Mouse (Mus musculus): ENCODE measurements around the gene Kdm4d. TPM values are rescaled to one million over a fixed set of nuclear protein-coding genes. Genes with fewer than 3 reads are reported as not detected.
A peak's percentile ranks its signal among the peaks of the same experiment; 100 is the strongest.

Kdm4d gene
- 0.31 TPM in 2 replicates for polyA plus RNA-seq (2014; fragmentation: Nextera tagmentation; extraction: Ambion mirVana)

GRCm38 (mm10) chr9:14500023-14500915, at the start of gene Kdm4d, which contains the start of gene Cwc15:
Gene Kdm4d, minus strand, starts transcription at chr9:14500482.
Gene Cwc15, plus strand, starts transcription at chr9:14500617.
- Histone ChIP-seq H3K4me3 (ENCODE audit: low read length) (peak within 1 kb of the TSS; percentile 75), H3K27ac (ENCODE audit: low read depth, low read length) (peak within 1 kb of the TSS; percentile 55; the same call in 1 of the 2 replicates), H3K9me3 (ENCODE audit: control insufficient read depth, low read length) (no peaks in the 10 kb centered on the region), H3K4me2 (replicated peaks; ENCODE audit: low read depth, low read length) (peak within 1 kb of the TSS; percentile 76), H3K4me1 (ENCODE audit: control insufficient read depth, insufficient read depth, low read length) (0 out of 2 replicates have a peak, but pooled peaks cover 3% of the 10 kb centered on the region), H3K9ac (ENCODE audit: low read depth, low read length) (peak within 1 kb of the TSS; percentile 87), H3K36me3 (ENCODE audit: control insufficient read depth, insufficient read depth, low read length) (peaks cover 31% of the 10 kb centered on the region), H3K27me3 (ENCODE audit: control insufficient read depth, insufficient read depth, low read length) (no peaks in the 10 kb centered on the region)
- ATAC-seq (ENCODE audit: low FRiP score, low TSS enrichment): peak; percentile 99
- 1% methylated on average over 59 of the region's 59 CpGs for WGBS

GRCm38 (mm10) chr9:14548366-14548761, 48.1 kb upstream of the Kdm4d start:
- no peak overlapping the region for H3K9ac ChIP-seq (ENCODE audit: low read depth, low read length)
- no peak overlapping the region for H3K27ac ChIP-seq (ENCODE audit: low read depth, low read length)
- H3K4me3 ChIP-seq (ENCODE audit: low read length): no peak overlapping the region
- H3K36me3 ChIP-seq (ENCODE audit: control insufficient read depth, insufficient read depth, low read length): peaks cover 77% of the 10 kb centered on the region
- no peak for ATAC-seq (ENCODE audit: low FRiP score, low TSS enrichment)
- H3K4me1 ChIP-seq (ENCODE audit: control insufficient read depth, insufficient read depth, low read length): no peaks in the 10 kb centered on the region
- H3K9me3 ChIP-seq (ENCODE audit: control insufficient read depth, low read length): no peaks in the 10 kb centered on the region
- no peaks in the 10 kb centered on the region for H3K27me3 ChIP-seq (ENCODE audit: control insufficient read depth, insufficient read depth, low read length)
- H3K4me2 ChIP-seq (replicated peaks; ENCODE audit: low read depth, low read length): no peak overlapping the region
- 72% methylated on average over 11 of the region's 11 CpGs for WGBS

GRCm38 (mm10) chr9:14547584-14548365, 47.5 kb upstream of the Kdm4d start:
- no peak overlapping the region for H3K9ac ChIP-seq (ENCODE audit: low read depth, low read length)
- no peaks in the 10 kb centered on the region for H3K9me3 ChIP-seq (ENCODE audit: control insufficient read depth, low read length)
- H3K4me2 ChIP-seq (replicated peaks; ENCODE audit: low read depth, low read length): no peak overlapping the region
- no peaks in the 10 kb centered on the region for H3K27me3 ChIP-seq (ENCODE audit: control insufficient read depth, insufficient read depth, low read length)
- no peak overlapping the region for H3K4me3 ChIP-seq (ENCODE audit: low read length)
- no peaks in the 10 kb centered on the region for H3K4me1 ChIP-seq (ENCODE audit: control insufficient read depth, insufficient read depth, low read length)
- H3K27ac ChIP-seq (ENCODE audit: low read depth, low read length): no peak overlapping the region
- 74% methylated on average over 12 of the region's 12 CpGs for WGBS
- peaks cover 77% of the 10 kb centered on the region for H3K36me3 ChIP-seq (ENCODE audit: control insufficient read depth, insufficient read depth, low read length)
- no peak for ATAC-seq (ENCODE audit: low FRiP score, low TSS enrichment)

- no peaks in the 10 kb centered on the region for H3K9me3 ChIP-seq (ENCODE audit: control insufficient read depth, low read length)
- H3K27me3 ChIP-seq (ENCODE audit: control insufficient read depth, insufficient read depth, low read length): no peaks in the 10 kb centered on the region
- no peak overlapping the region; the same call in 1 of the 2 replicates for H3K4me2 ChIP-seq (replicated peaks; ENCODE audit: low read depth, low read length)
- no peaks in the 10 kb centered on the region for H3K4me1 ChIP-seq (ENCODE audit: control insufficient read depth, insufficient read depth, low read length)
- peaks cover 70% of the 10 kb centered on the region for H3K36me3 ChIP-seq (ENCODE audit: control insufficient read depth, insufficient read depth, low read length)
- H3K9ac ChIP-seq (ENCODE audit: low read depth, low read length): no peak overlapping the region
- peak; percentile 54; the same call in 1 of the 2 replicates for ATAC-seq (ENCODE audit: low FRiP score, low TSS enrichment)
- WGBS: 68% methylated on average over 9 of the region's 9 CpGs
- H3K4me3 ChIP-seq (ENCODE audit: low read length): no peak overlapping the region
- no peak overlapping the region for H3K27ac ChIP-seq (ENCODE audit: low read depth, low read length)
These were observed 43.9 kb upstream of the Kdm4d start for GRCm38 (mm10) chr9:14544034-14544757.

DNA sequence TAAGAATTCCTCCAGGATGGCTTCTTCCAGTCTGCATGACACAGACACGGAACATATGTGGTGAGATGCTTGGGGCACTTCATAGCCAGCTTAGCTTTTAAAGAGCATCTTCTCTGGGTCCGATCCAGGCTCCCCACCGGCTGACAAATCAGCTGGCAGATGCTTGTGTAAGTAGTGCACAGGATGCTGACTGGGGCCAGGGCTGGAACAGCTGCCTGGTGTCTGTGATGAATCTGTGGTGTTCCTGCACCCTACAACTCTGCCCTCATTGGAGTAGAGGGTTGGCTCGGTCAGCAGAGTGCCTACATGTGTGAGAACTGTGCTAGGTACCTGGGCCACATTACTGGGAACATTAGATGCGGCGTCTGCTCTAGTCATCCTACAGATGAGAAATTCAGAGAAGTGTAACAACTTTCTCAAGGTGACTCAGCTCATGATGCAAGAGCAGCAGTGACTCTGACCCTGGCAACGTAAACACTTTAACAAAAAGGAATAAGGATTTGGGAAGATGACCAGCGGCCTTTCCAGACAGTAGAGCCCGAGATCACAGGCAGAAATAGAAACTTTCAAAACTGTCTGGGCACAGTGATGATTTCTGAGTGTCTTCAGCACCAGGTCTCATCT, 34.7 kb upstream of the Kdm4d start:
- H3K36me3 ChIP-seq (ENCODE audit: control insufficient read depth, insufficient read depth, low read length): peaks cover 5% of the 10 kb centered on the region; the same call in 1 of the 2 replicates
- no peak for ATAC-seq (ENCODE audit: low FRiP score, low TSS enrichment)
- H3K9me3 ChIP-seq (ENCODE audit: control insufficient read depth, low read length): no peaks in the 10 kb centered on the region
- WGBS: 90% methylated on average over 9 of the region's 9 CpGs
- no peak overlapping the region for H3K27ac ChIP-seq (ENCODE audit: low read depth, low read length)
- H3K9ac ChIP-seq (ENCODE audit: low read depth, low read length): no peak overlapping the region
- no peak overlapping the region for H3K4me3 ChIP-seq (ENCODE audit: low read length)
- no peaks in the 10 kb centered on the region for H3K27me3 ChIP-seq (ENCODE audit: control insufficient read depth, insufficient read depth, low read length)
- no peak overlapping the region for H3K4me2 ChIP-seq (replicated peaks; ENCODE audit: low read depth, low read length)
- no peaks in the 10 kb centered on the region for H3K4me1 ChIP-seq (ENCODE audit: control insufficient read depth, insufficient read depth, low read length)

DNA sequence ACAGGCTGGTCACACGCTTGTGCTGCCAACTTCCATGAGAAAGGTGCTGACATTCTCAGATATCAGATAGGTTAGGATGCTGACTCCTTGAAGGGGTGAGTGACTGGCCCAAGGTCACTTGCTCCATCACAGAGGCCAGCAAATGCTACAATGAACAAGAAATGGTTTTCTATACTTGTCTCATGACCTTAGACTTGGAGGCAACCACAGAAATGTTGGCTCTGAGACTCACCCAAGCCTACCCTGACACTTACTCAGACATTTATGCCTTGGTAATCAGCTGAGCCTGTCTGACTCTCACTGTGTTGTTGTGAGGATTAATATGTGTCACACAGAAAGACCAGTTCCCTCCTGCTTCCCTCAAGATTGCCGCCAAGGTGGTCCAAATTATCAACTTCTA, 33.4 kb upstream of the Kdm4d start:
- Histone ChIP-seq H3K27me3 (ENCODE audit: control insufficient read depth, insufficient read depth, low read length) (no peaks in the 10 kb centered on the region), H3K4me3 (ENCODE audit: low read length) (no peak overlapping the region), H3K36me3 (ENCODE audit: control insufficient read depth, insufficient read depth, low read length) (0 out of 2 replicates have a peak, but pooled peaks cover 1% of the 10 kb centered on the region), H3K4me2 (replicated peaks; ENCODE audit: low read depth, low read length) (no peak overlapping the region), H3K27ac (ENCODE audit: low read depth, low read length) (no peak overlapping the region), H3K9ac (ENCODE audit: low read depth, low read length) (no peak overlapping the region), H3K9me3 (ENCODE audit: control insufficient read depth, low read length) (no peaks in the 10 kb centered on the region), H3K4me1 (ENCODE audit: control insufficient read depth, insufficient read depth, low read length) (no peaks in the 10 kb centered on the region)
- no peak for ATAC-seq (ENCODE audit: low FRiP score, low TSS enrichment)
- 91% methylated on average over 2 of the region's 2 CpGs for WGBS

GRCm38 (mm10) chr9:14532283-14532682, 32.0 kb upstream of the Kdm4d start:
- WGBS: 78% methylated on average over 3 of the region's 3 CpGs
- Histone ChIP-seq H3K4me3 (ENCODE audit: low read length) (no peak overlapping the region), H3K36me3 (ENCODE audit: control insufficient read depth, insufficient read depth, low read length) (no peaks in the 10 kb centered on the region), H3K9me3 (ENCODE audit: control insufficient read depth, low read length) (no peaks in the 10 kb centered on the region), H3K27me3 (ENCODE audit: control insufficient read depth, insufficient read depth, low read length) (no peaks in the 10 kb centered on the region), H3K27ac (ENCODE audit: low read depth, low read length) (no peak overlapping the region), H3K4me2 (replicated peaks; ENCODE audit: low read depth, low read length) (no peak overlapping the region), H3K4me1 (ENCODE audit: control insufficient read depth, insufficient read depth, low read length) (no peaks in the 10 kb centered on the region), H3K9ac (ENCODE audit: low read depth, low read length) (no peak overlapping the region)
- no peak for ATAC-seq (ENCODE audit: low FRiP score, low TSS enrichment)

GRCm38 (mm10) chr9:14530004-14530403, 29.7 kb upstream of the Kdm4d start:
- Histone ChIP-seq H3K9me3 (ENCODE audit: control insufficient read depth, low read length) (no peaks in the 10 kb centered on the region), H3K27ac (ENCODE audit: low read depth, low read length) (no peak overlapping the region), H3K4me1 (ENCODE audit: control insufficient read depth, insufficient read depth, low read length) (no peaks in the 10 kb centered on the region), H3K4me3 (ENCODE audit: low read length) (no peak overlapping the region), H3K27me3 (ENCODE audit: control insufficient read depth, insufficient read depth, low read length) (no peaks in the 10 kb centered on the region), H3K4me2 (replicated peaks; ENCODE audit: low read depth, low read length) (no peak overlapping the region), H3K9ac (ENCODE audit: low read depth, low read length) (no peak overlapping the region), H3K36me3 (ENCODE audit: control insufficient read depth, insufficient read depth, low read length) (no peaks in the 10 kb centered on the region)
- no peak for ATAC-seq (ENCODE audit: low FRiP score, low TSS enrichment)
- 66% methylated on average over 5 of the region's 5 CpGs for WGBS

Measured in kidney, embryonic 14.5 days (tissue).